Mouse (Mus musculus) stomach, postnatal 0 days (tissue): ENCODE results near the gene Pacs2.

Experiments used
- CTCF ChIP-seq: IDR thresholded peaks from 2 replicates; pipeline ENCODE4 v1.5.1; 2016; ENCODE audit warnings: antibody characterized with exemption, low read depth, mild to moderate bottlenecking, moderate library complexity
- EP300 ChIP-seq: optimal IDR thresholded peaks from 2 replicates; pipeline ENCODE3; 2016; ENCODE audit warnings: antibody characterized with exemption

- no peak for TF ChIP-seq CTCF
- no peak for TF ChIP-seq EP300
Observed at GRCm38 (mm10) chr12:113088026-113088425, 73.7 kb downstream of the Pacs2 start.
